8 mouse cellular contexts compared by ENCODE assay signal in the genomic region with DNA sequence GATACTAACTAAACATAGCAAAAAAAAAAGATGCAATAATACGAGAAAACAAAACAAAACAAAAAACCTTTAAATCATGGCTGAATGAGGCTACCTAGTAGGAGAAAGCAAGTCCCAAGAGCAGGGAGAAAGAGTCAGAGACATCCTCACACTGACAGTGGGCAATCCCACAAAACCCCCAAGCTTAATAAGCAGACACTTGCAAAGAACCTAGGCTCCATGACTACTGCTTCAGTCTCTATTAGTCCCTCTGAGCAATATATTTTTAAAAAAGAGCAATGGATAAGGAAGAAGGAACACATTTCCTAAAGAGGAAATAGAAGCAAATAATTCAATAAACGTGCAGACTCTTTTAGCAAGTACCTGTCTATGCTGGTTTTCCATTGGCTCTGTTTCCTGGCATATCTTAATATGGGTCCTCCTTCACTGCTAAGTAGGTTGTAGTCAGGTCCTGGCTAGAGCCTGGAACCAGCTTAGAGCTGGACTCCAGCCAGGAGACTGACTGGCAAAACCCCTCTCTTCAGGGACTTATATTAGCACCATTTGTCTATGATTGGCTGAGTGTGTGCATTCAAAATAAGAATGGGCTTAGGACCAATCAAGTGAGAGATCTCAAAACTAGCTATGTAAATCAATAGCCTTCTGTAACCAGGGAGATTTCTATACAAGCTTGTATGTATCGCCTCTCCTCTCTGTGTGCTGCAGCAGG.
DNase-seq lines count a peak whose midpoint lies in the region; ATAC-seq and TF ChIP-seq lines count a peak whose summit lies in the region.

No protein-coding gene starts in this region.

- H3K9me3 ChIP-seq in embryonic facial prominence, embryonic 15.5 days (replicated peaks) = no peaks in the 10 kb centered on the region
- H3K9me3 ChIP-seq in midbrain, postnatal 0 days (ENCODE audit: low read length) = no peaks in the 10 kb centered on the region

- no peak overlapping the region for H3K27ac ChIP-seq in embryonic facial prominence, embryonic 15.5 days (replicated peaks)
- H3K27ac ChIP-seq in midbrain, postnatal 0 days (ENCODE audit: low read depth, low read length) = peak overlapping the region; percentile 79

- no peaks in the 10 kb centered on the region for H3K36me3 ChIP-seq in embryonic facial prominence, embryonic 15.5 days
- H3K36me3 ChIP-seq in midbrain, postnatal 0 days (ENCODE audit: insufficient read depth, low read length) = no peaks in the 10 kb centered on the region

- DNase-seq in cerebellum, adult 9-10 months = peak; percentile 0
- no peak for DNase-seq in cerebellum, adult 11-12 months
- DNase-seq in layer of hippocampus, adult 9-10 months (ENCODE audit: low spot score) = peak; percentile 2
- DNase-seq in midbrain, postnatal 0 days (ENCODE audit: low spot score) = peak; percentile 77
- no peak for DNase-seq in spleen, postnatal 36 days (ENCODE audit: low spot score in 2 of 2)
- DNase-seq in lung, postnatal 14 days = no peak
- DNase-seq in ovary, postnatal 10 days (ENCODE audit: low spot score) = no peak

- H3K9ac ChIP-seq in embryonic facial prominence, embryonic 15.5 days = no peak overlapping the region
- H3K9ac ChIP-seq in midbrain, postnatal 0 days (replicated peaks; ENCODE audit: low read length, poor library complexity, severe bottlenecking) = no peak overlapping the region

- no peak for TF ChIP-seq CTCF in midbrain, postnatal 0 days (IDR thresholded peaks at IDR 0.05)

- no peaks in the 10 kb centered on the region for H3K27me3 ChIP-seq in embryonic facial prominence, embryonic 15.5 days
- H3K27me3 ChIP-seq in midbrain, postnatal 0 days (ENCODE audit: insufficient read depth, low read length) = no peaks in the 10 kb centered on the region

- no peak overlapping the region for H3K4me3 ChIP-seq in embryonic facial prominence, embryonic 15.5 days (replicated peaks)
- no peak overlapping the region for H3K4me3 ChIP-seq in midbrain, postnatal 0 days (ENCODE audit: low read depth, low read length)

- WGBS in embryonic facial prominence, embryonic 15.5 days = 65% methylated on average over 3 of the region's 3 CpGs
- 47% methylated on average over 3 of the region's 3 CpGs for WGBS in midbrain, postnatal 0 days

- H3K4me2 ChIP-seq in embryonic facial prominence, embryonic 15.5 days (replicated peaks) = no peak overlapping the region
- H3K4me2 ChIP-seq in midbrain, postnatal 0 days (ENCODE audit: low read depth, low read length, poor library complexity, severe bottlenecking) = 0 out of 2 replicates have a peak overlapping the region, but pooled peaks have one; percentile 6

- H3K4me1 ChIP-seq in embryonic facial prominence, embryonic 15.5 days = no peaks in the 10 kb centered on the region
- no peaks in the 10 kb centered on the region for H3K4me1 ChIP-seq in midbrain, postnatal 0 days (ENCODE audit: insufficient read depth, low read length)

- ATAC-seq in embryonic facial prominence, embryonic 15.5 days (ENCODE audit: insufficient number of reproducible peaks, low FRiP score, low TSS enrichment, low read depth) = 0 out of 2 replicates have a peak, but pooled peaks have one; percentile 54
- peak; percentile 86 for ATAC-seq in midbrain, postnatal 0 days (ENCODE audit: low FRiP score)

Comparison
In these comparisons a context has a peak if more than half of its experiments do, and no peak if none do; other contexts are left out.
1. DNase-seq: peak in cerebellum, adult 9-10 months (single experiment), layer of hippocampus, adult 9-10 months (single experiment) and midbrain, postnatal 0 days (single experiment); none in cerebellum, adult 11-12 months (single experiment), spleen, postnatal 36 days (0 of 2), lung, postnatal 14 days (single experiment) and ovary, postnatal 10 days (single experiment).